Mouse (Mus musculus) heart, embryonic 10.5 days (tissue): ENCODE measurements at regions not wholly inside any gene's neighbourhood (a gene's known extent, or its start where the extent isn't known, plus 50 kb on each side); places are given as distances from the start of the nearest gene placed in this dataset.

Source experiments
- DNase-seq: peaks from one replicate; pipeline ENCODE4 v3.0.0-alpha.2; 2017; ENCODE audit warnings: low spot score
- H3K27ac ChIP-seq: fragments of 300-500 bp; sonication (generic); 2 replicates; pipeline ENCODE4 v1.5.1; 2016; ENCODE audit warnings: mild to moderate bottlenecking
- H3K27me3 ChIP-seq: fragments of 300-500 bp; sonication (generic); 2 replicates; pipeline ENCODE4 v1.6.1; 2016; ENCODE audit warnings: mild to moderate bottlenecking; ENCODE audit not compliant: poor library complexity, insufficient read depth, severe bottlenecking
- H3K36me3 ChIP-seq: fragments of 300-500 bp; sonication (generic); 2 replicates; pipeline ENCODE4 v1.6.1; 2016; ENCODE audit warnings: mild to moderate bottlenecking, moderate library complexity
- H3K4me1 ChIP-seq: fragments of 300-500 bp; sonication (generic); 2 replicates; pipeline ENCODE4 v1.6.1; 2016; ENCODE audit warnings: mild to moderate bottlenecking
- H3K4me3 ChIP-seq: fragments of 300-500 bp; sonication (generic); 2 replicates; pipeline ENCODE4 v1.5.1; 2016; ENCODE audit warnings: mild to moderate bottlenecking, moderate library complexity
- H3K9me3 ChIP-seq: fragments of 300-500 bp; sonication (generic); 2 replicates; pipeline ENCODE4 v1.6.1; 2016; ENCODE audit warnings: mild to moderate bottlenecking, moderate library complexity
- WGBS: fragments of 180-500 bp; shearing (Covaris S2); methylation state at CpG from one replicate; pipeline ENCODE4 v1.1.7; 2016; 5-methylcytosine and 5-hydroxymethylcytosine counted together

GRCm38 (mm10) chr8:48927135-48927534, 83.4 kb upstream of the Tenm3 start:
- 79% methylated on average over 11 of the region's 11 CpGs for WGBS
- DNase-seq = no peak
- H3K27me3 ChIP-seq = no peaks in the 10 kb centered on the region
- no peak overlapping the region for H3K4me3 ChIP-seq
- no peaks in the 10 kb centered on the region for H3K9me3 ChIP-seq
- H3K36me3 ChIP-seq = no peaks in the 10 kb centered on the region
- no peak overlapping the region for H3K27ac ChIP-seq
- H3K4me1 ChIP-seq = no peaks in the 10 kb centered on the region

GRCm38 (mm10) chr8:48915275-48915674, 71.5 kb upstream of the Tenm3 start:
- Histone ChIP-seq H3K27ac (no peak overlapping the region), H3K27me3 (no peaks in the 10 kb centered on the region), H3K36me3 (no peaks in the 10 kb centered on the region), H3K4me3 (no peak overlapping the region), H3K4me1 (peaks cover 13% of the 10 kb centered on the region), H3K9me3 (no peaks in the 10 kb centered on the region)
- DNase-seq = no peak
- WGBS = 59% methylated on average over 3 of the region's 3 CpGs

GRCm38 (mm10) chr8:48912842-48913241, 69.1 kb upstream of the Tenm3 start:
- 26% methylated on average over 4 of the region's 4 CpGs for WGBS

DNA sequence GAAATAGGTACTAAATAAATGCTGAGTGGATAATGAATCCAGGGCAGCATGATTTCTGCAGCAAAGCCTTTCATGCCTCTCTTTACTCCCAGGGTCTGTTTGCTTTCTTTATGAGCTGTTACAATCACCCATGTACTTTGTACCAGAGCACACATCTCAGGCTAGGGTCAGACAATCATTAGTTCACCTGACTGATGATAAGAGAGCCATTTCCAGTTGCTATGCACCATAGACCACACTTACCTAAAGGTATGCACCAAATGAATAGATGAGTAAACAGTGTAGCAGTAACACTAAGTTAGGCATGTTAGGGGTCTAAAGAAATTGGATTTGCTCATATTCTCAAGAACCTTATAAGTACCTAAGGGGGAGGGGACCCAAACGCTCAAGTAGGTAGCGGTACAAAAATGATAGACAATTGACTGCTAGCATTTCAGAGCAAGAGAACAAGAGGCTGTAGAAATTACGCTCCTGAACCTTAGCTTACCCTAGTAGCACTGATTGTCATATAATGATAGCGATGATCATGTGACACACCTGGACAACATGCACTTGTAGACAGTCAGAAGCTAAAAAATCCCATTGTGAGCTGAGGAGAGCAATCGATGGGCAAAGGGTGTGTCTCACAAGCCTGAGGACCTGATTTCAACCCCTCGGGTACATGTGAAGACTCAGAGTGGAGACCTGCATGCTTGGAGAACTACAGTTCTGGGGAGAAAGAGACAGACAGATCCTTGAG, 58.1 kb upstream of the Tenm3 start:
- DNase-seq = no peak
- no peaks in the 10 kb centered on the region for H3K27me3 ChIP-seq
- WGBS = 87% methylated on average over 6 of the region's 6 CpGs
- H3K9me3 ChIP-seq = no peaks in the 10 kb centered on the region
- H3K4me3 ChIP-seq = no peak overlapping the region
- no peaks in the 10 kb centered on the region for H3K4me1 ChIP-seq
- no peaks in the 10 kb centered on the region for H3K36me3 ChIP-seq
- no peak overlapping the region for H3K27ac ChIP-seq

More at GRCm38 (mm10) chr8:48912842-48913241, 69.1 kb upstream of the Tenm3 start:
- peak; percentile 79 for DNase-seq
- H3K27me3 ChIP-seq = no peaks in the 10 kb centered on the region
- H3K4me1 ChIP-seq = peaks cover 13% of the 10 kb centered on the region
- no peaks in the 10 kb centered on the region for H3K9me3 ChIP-seq
- H3K36me3 ChIP-seq = no peaks in the 10 kb centered on the region
- no peak overlapping the region for H3K4me3 ChIP-seq
- H3K27ac ChIP-seq = no peak overlapping the region

DNA sequence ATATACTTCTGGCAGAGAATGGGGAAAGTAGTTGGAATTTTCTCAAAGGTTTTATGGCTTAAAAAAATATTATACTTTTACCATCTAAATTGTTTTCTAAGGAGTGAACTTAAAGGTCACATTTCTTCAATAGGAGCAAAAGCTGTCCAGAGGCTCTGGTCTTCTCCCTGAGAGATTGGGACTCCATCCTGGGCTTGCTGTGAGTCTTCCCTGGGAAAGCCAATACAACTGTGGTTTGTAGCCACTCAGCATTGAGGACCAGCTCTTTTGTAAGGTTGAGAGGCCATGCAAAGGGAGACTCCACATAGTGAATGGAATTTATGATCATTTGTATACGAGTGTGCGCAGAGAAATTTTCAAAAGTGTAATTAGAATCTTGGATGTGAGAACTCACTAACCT, 52.9 kb upstream of the Tenm3 start:
- H3K27ac ChIP-seq = no peak overlapping the region
- 92% methylated on average over 2 of the region's 2 CpGs for WGBS
- H3K4me1 ChIP-seq = no peaks in the 10 kb centered on the region
- H3K36me3 ChIP-seq = no peaks in the 10 kb centered on the region
- H3K4me3 ChIP-seq = no peak overlapping the region
- H3K27me3 ChIP-seq = no peaks in the 10 kb centered on the region
- DNase-seq = no peak
- no peaks in the 10 kb centered on the region for H3K9me3 ChIP-seq

GRCm38 (mm10) chr8:48896251-48896650, 52.5 kb upstream of the Tenm3 start:
- H3K27me3 ChIP-seq = no peaks in the 10 kb centered on the region
- H3K4me1 ChIP-seq = 0 out of 2 replicates have a peak, but pooled peaks cover 3% of the 10 kb centered on the region
- DNase-seq = no peak
- 80% methylated on average over 7 of the region's 7 CpGs for WGBS
- no peak overlapping the region for H3K4me3 ChIP-seq
- H3K36me3 ChIP-seq = no peaks in the 10 kb centered on the region
- no peak overlapping the region for H3K27ac ChIP-seq
- H3K9me3 ChIP-seq = no peaks in the 10 kb centered on the region

DNA sequence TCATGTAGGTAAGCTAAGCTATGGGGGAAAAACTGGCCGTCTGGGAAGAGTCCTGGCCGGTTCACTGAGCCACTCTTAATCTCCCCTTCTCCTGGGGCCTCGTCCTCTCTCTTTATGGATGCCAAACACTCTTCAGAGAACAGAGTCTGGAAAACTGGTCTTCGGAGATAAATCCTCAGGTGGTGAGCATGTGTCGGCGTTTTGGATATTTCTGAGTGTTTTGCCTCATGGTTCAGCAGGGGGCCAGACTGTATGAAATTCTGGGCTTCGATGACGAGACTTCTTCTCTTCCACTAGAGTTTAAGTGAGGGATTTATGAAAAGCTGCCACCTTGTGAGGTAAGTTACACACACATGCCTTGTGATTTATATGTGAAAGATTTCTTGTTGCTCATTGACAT, 51.8 kb upstream of the Tenm3 start:
- H3K27ac ChIP-seq = no peak overlapping the region
- no peaks in the 10 kb centered on the region for H3K27me3 ChIP-seq
- 46% methylated on average over 8 of the region's 8 CpGs for WGBS
- H3K4me1 ChIP-seq = 0 out of 2 replicates have a peak, but pooled peaks cover 3% of the 10 kb centered on the region
- H3K4me3 ChIP-seq = no peak overlapping the region
- H3K9me3 ChIP-seq = no peaks in the 10 kb centered on the region
- no peaks in the 10 kb centered on the region for H3K36me3 ChIP-seq
- DNase-seq = no peak
